Mouse (Mus musculus): ENCODE measurements at regions not wholly inside any gene's neighbourhood (a gene's known extent, or its start where the extent isn't known, plus 50 kb on each side); places are given as distances from the start of the nearest gene placed in this dataset.

Small RNAs in the stretch of these regions (microRNA-seq; reads per million reads assigned to microRNA genes)
- 0 reads per million in 2 experiments for gene Gm25779 (ENCODE audit: borderline number of aligned reads in 2 of 2)

All from heart, postnatal 36 days (tissue).